Mouse (Mus musculus): ENCODE data around the gene Pkp1. TPM values are rescaled to one million over a fixed set of nuclear protein-coding genes. Genes with fewer than 3 reads are reported as not detected.

The Pkp1 gene
- not detected in 2 replicates for polyA plus RNA-seq (2012)

DNA sequence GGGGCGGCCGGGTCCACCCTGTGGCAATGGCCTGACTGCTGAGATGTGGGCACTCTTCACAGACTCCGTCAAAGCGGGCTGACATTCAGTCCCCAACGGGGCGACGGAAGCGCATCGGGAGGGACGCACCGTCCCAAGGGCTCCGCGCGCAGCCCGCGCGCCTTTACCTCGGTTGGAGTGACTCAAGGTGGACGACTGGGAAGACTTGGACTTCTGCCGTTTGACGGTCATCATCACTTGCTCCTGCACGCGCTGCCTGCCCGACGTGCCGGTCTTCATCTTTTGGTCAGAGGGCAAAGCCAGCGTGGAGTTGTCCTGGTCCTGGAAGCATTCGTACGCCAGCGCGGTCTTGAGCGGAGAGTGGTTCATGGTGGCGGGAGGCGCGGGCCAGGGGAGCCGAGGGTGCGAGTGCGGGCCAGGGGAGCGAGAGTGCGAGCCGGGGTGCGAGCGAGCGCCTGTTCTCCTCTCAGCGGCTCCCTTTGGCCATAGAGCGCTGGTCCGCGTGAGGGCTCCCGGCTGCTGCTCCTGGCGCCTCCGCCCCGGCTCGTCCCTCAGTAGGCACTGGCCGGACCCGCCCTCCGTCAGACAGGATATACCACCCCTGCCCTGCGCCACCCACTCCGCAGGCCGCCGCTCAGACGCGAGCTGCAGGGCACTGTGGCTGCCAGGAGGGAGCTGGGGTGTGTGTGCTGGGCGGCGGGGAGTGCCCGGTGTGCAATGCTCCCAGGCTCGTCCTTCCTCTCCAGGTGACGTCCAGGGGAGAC, at the start of gene Pkp1:
Gene Pkp1, minus strand, starts transcription at position 564 of the 764 bp plus-strand sequence.
- Histone ChIP-seq H3K4me1 (ENCODE audit: control insufficient read depth) (peaks cover 6% of the 10 kb centered on the region), H3K36me3 (ENCODE audit: control insufficient read depth) (no peaks in the 10 kb centered on the region), H3K4me3 (replicated peaks) (no peak within 1 kb of the TSS), H3K27me3 (ENCODE audit: control insufficient read depth) (peaks cover 99% of the 10 kb centered on the region), H3K9me3 (ENCODE audit: control insufficient read depth, low read length) (peaks cover 11% of the 10 kb centered on the region)
- TF ChIP-seq TAL1 (IDR thresholded peaks at IDR 0.05; ENCODE audit: low read length) (no peak), GATA1 (IDR thresholded peaks at IDR 0.05; ENCODE audit: low read length) (no peak)

- Histone ChIP-seq H3K9me3 (ENCODE audit: control insufficient read depth, low read length) (no peaks in the 10 kb centered on the region), H3K27me3 (ENCODE audit: control insufficient read depth) (peaks cover 43% of the 10 kb centered on the region), H3K4me3 (replicated peaks) (no peak overlapping the region), H3K4me1 (ENCODE audit: control insufficient read depth) (peaks cover 4% of the 10 kb centered on the region; the same call in 1 of the 2 replicates), H3K36me3 (ENCODE audit: control insufficient read depth) (no peaks in the 10 kb centered on the region)
- TF ChIP-seq TAL1 (IDR thresholded peaks at IDR 0.05; ENCODE audit: low read length) = no peak
- no peak for TF ChIP-seq GATA1 (IDR thresholded peaks at IDR 0.05; ENCODE audit: low read length)
These were observed 48.7 kb upstream of the Pkp1 start for GRCm38 (mm10) chr1:135967739-135968138.

DNA sequence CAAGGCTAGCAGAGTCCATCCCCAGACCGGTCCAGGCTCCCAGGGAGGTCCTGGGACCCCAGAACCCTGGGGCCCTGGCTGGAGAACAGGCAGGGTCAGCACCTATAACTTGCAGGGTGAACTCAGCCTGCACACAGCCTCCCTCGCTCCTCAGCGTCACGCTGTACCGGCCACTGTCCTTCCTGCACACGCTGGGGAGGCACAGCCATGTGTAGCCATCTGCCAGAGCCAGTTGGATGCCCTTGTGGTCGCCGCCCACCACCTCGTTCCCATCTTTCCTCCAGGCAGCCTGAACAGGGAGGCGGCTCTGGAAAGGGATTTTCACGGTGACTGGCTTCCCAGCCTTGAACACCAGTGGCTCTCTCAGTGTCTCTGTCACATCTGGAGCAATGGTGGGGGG, 45.6 kb upstream of the Pkp1 start:
- TF ChIP-seq GATA1 (IDR thresholded peaks at IDR 0.05; ENCODE audit: low read length) = no peak
- TF ChIP-seq TAL1 (IDR thresholded peaks at IDR 0.05; ENCODE audit: low read length) = no peak
- no peaks in the 10 kb centered on the region for H3K36me3 ChIP-seq (ENCODE audit: control insufficient read depth)
- H3K4me3 ChIP-seq (replicated peaks) = no peak overlapping the region
- peaks cover 52% of the 10 kb centered on the region for H3K27me3 ChIP-seq (ENCODE audit: control insufficient read depth)
- H3K9me3 ChIP-seq (ENCODE audit: control insufficient read depth, low read length) = no peaks in the 10 kb centered on the region
- H3K4me1 ChIP-seq (ENCODE audit: control insufficient read depth) = peaks cover 7% of the 10 kb centered on the region

GRCm38 (mm10) chr1:135963177-135963576, 44.2 kb upstream of the Pkp1 start:
- TF ChIP-seq TAL1 (IDR thresholded peaks at IDR 0.05; ENCODE audit: low read length) = no peak
- TF ChIP-seq GATA1 (IDR thresholded peaks at IDR 0.05; ENCODE audit: low read length) = no peak
- Histone ChIP-seq H3K9me3 (ENCODE audit: control insufficient read depth, low read length) (no peaks in the 10 kb centered on the region), H3K4me1 (ENCODE audit: control insufficient read depth) (peaks cover 9% of the 10 kb centered on the region), H3K4me3 (replicated peaks) (no peak overlapping the region), H3K27me3 (ENCODE audit: control insufficient read depth) (peaks cover 50% of the 10 kb centered on the region), H3K36me3 (ENCODE audit: control insufficient read depth) (no peaks in the 10 kb centered on the region)

DNA sequence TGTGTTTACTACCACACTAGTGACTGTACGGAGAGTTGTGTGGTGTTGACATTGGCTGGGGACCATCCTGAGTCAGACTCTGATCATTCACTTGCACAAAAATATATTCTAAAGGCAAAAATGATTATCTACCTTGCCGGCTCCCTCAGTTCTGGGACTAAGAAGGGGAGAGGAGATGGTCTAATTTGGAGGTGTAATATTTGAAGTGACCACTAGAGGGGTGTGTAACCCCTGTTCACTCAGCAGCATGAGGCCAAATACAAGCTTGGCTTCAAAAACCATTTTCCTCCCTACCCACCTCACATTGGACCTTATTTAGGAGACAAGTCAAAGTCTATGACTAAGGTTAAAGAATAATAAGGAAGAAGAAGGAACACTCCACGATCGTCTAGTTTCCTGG, 39.5 kb upstream of the Pkp1 start:
- H3K27me3 ChIP-seq (ENCODE audit: control insufficient read depth) = peaks cover 44% of the 10 kb centered on the region
- H3K36me3 ChIP-seq (ENCODE audit: control insufficient read depth) = no peaks in the 10 kb centered on the region
- no peak overlapping the region for H3K4me3 ChIP-seq (replicated peaks)
- H3K4me1 ChIP-seq (ENCODE audit: control insufficient read depth) = peaks cover 9% of the 10 kb centered on the region
- no peak for TF ChIP-seq GATA1 (IDR thresholded peaks at IDR 0.05; ENCODE audit: low read length)
- no peak for TF ChIP-seq TAL1 (IDR thresholded peaks at IDR 0.05; ENCODE audit: low read length)
- no peaks in the 10 kb centered on the region for H3K9me3 ChIP-seq (ENCODE audit: control insufficient read depth, low read length)

GRCm38 (mm10) chr1:135948871-135949270, 29.9 kb upstream of the Pkp1 start:
- no peaks in the 10 kb centered on the region for H3K36me3 ChIP-seq (ENCODE audit: control insufficient read depth)
- no peaks in the 10 kb centered on the region for H3K9me3 ChIP-seq (ENCODE audit: control insufficient read depth, low read length)
- TF ChIP-seq GATA1 (IDR thresholded peaks at IDR 0.05; ENCODE audit: low read length) (no peak), TAL1 (IDR thresholded peaks at IDR 0.05; ENCODE audit: low read length) (no peak)
- peaks cover 23% of the 10 kb centered on the region for H3K4me1 ChIP-seq (ENCODE audit: control insufficient read depth)
- no peak overlapping the region for H3K4me3 ChIP-seq (replicated peaks)
- peaks cover 27% of the 10 kb centered on the region for H3K27me3 ChIP-seq (ENCODE audit: control insufficient read depth)

- no peaks in the 10 kb centered on the region for H3K36me3 ChIP-seq (ENCODE audit: control insufficient read depth)
- peaks cover 29% of the 10 kb centered on the region for H3K27me3 ChIP-seq (ENCODE audit: control insufficient read depth)
- no peaks in the 10 kb centered on the region for H3K9me3 ChIP-seq (ENCODE audit: control insufficient read depth, low read length)
- no peak for TF ChIP-seq GATA1 (IDR thresholded peaks at IDR 0.05; ENCODE audit: low read length)
- TF ChIP-seq TAL1 (IDR thresholded peaks at IDR 0.05; ENCODE audit: low read length) = no peak
- no peak overlapping the region for H3K4me3 ChIP-seq (replicated peaks)
- H3K4me1 ChIP-seq (ENCODE audit: control insufficient read depth) = peaks cover 49% of the 10 kb centered on the region
These were observed 27.2 kb upstream of the Pkp1 start for GRCm38 (mm10) chr1:135946247-135946646.

DNA sequence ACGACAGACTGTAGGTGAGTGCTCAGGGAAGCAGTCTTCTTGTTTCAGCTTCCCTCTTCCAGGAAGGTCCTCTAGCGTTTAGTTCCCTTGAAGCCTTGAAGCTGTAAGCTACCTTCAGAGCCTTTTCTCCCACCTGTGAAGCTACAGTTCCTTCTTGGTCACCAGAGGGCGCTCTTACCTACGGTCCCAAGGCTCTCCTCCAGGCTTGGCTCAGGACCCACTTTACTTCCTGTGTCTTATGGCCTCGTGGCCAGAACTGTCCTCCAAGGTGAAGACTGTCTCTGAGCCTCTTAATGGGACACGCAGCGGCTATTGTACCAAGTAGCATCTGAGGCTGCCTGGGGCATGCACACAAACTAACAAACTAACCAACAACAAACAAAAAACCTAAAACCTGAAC, 26.7 kb upstream of the Pkp1 start:
- H3K4me1 ChIP-seq (ENCODE audit: control insufficient read depth) = peaks cover 54% of the 10 kb centered on the region
- H3K27me3 ChIP-seq (ENCODE audit: control insufficient read depth) = peaks cover 25% of the 10 kb centered on the region

GRCm38 (mm10) chr1:135944526-135945259, 25.7 kb upstream of the Pkp1 start:
- no peaks in the 10 kb centered on the region for H3K9me3 ChIP-seq (ENCODE audit: control insufficient read depth, low read length)
- H3K4me3 ChIP-seq (replicated peaks) = no peak overlapping the region
- H3K4me1 ChIP-seq (ENCODE audit: control insufficient read depth) = peaks cover 64% of the 10 kb centered on the region
- TF ChIP-seq GATA1 (IDR thresholded peaks at IDR 0.05; ENCODE audit: low read length) (peak; percentile 74), TAL1 (IDR thresholded peaks at IDR 0.05; ENCODE audit: low read length) (no peak)
- peaks cover 19% of the 10 kb centered on the region for H3K27me3 ChIP-seq (ENCODE audit: control insufficient read depth)
- no peaks in the 10 kb centered on the region for H3K36me3 ChIP-seq (ENCODE audit: control insufficient read depth)

More for the DNA sequence above, 26.7 kb upstream of the Pkp1 start:
- no peak for TF ChIP-seq GATA1 (IDR thresholded peaks at IDR 0.05; ENCODE audit: low read length)
- TF ChIP-seq TAL1 (IDR thresholded peaks at IDR 0.05; ENCODE audit: low read length) = no peak
- no peak overlapping the region for H3K4me3 ChIP-seq (replicated peaks)
- no peaks in the 10 kb centered on the region for H3K36me3 ChIP-seq (ENCODE audit: control insufficient read depth)
- H3K9me3 ChIP-seq (ENCODE audit: control insufficient read depth, low read length) = no peaks in the 10 kb centered on the region
